Mouse (Mus musculus) embryo, embryonic 10.5 days (tissue): ENCODE data around the gene Kpna7.
"Not testable (repeated sequence)": the region's sequence is repeated elsewhere in the genome, so short reads cannot be mapped to it uniquely, and the experiment has no call there.

Source experiments
- DNase-seq: peaks from one replicate; pipeline ENCODE4 v3.0.0-alpha.2; 2015; ENCODE audit warnings: low spot score

Kpna7 gene

DNA sequence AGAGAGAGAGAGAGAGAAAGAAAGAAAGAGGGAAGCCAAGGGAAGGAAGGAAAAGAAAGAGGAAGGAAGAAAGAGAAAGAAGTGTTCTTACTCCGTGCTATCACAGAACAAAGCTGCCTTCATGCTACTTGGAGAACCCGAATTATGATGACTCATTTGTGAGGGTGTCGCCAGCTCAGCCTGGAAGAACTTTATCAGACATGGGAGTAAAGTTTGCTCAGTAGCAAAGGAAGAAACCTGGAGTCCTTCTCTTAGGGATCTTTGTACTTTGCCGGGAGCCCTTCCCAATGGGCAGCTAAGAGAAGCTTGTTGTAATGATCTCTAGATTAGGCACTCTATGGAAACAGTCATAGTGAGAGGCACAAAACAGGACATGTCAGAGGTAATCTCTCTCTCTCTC is 18.9 kb upstream of the Kpna7 start:
- no peak for DNase-seq

DNA sequence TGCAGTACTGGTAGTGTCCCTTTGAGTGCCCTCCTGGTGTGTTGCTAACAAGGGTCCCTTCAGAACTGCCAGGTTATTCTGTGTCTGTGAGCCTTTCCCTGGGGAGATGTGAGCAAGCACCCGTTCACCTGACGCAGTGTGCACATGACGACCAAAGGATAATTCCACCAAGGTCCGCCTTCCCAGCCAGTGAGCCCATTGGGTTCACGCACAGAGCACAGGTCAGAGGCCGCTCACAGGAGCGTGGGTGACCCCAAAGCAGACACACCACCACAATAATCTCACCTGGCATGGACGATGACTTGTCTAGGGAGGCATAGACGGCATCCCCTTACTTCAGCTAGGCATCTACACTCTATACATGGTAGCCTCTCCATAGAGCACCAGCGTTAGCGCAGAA is 17.6 kb upstream of the Kpna7 start:
- DNase-seq: not testable (repeated sequence)

DNA sequence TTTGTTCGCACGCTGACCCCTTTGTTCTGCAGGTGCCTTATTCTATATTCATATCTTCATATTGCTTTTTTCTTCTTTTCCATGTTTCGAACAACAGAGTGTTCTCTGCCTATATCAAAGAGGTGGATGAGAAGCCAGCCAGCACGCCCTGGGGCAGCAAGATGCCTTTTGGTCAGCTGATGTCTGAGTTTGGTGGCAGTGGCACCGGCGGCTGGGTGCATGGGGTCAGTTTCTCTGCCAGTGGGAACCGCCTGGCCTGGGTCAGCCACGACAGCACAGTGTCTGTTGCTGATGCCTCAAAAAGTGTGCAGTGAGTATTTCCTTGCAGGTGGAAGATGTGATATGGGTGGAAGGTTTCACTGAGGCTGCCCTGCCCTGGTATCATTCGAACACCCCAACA is 17.1 kb upstream of the Kpna7 start:
- DNase-seq: no peak

DNA sequence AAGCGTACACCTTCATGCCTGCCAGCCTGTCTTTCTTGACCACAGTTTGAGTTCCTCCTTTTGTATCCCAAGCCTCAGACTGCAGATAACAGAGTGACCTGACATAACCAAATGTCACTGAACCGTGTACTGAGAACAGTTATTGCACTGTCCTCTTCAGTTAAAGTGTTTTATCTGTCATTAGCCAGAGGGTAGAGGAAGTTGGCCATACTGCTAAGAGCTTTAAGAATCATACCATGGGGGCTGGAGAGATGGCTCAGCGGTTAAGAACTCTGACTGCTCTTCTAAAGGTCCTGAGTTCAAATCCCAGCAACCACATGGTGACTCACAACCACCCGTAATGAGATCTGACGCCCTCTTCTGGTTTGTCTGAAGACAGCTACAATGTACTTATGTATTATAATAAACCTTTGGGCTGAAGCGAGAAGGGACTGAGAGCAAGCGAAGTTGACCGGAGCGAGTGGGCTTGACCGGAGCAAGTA is 14.6 kb upstream of the Kpna7 start:
- no peak for DNase-seq

DNA sequence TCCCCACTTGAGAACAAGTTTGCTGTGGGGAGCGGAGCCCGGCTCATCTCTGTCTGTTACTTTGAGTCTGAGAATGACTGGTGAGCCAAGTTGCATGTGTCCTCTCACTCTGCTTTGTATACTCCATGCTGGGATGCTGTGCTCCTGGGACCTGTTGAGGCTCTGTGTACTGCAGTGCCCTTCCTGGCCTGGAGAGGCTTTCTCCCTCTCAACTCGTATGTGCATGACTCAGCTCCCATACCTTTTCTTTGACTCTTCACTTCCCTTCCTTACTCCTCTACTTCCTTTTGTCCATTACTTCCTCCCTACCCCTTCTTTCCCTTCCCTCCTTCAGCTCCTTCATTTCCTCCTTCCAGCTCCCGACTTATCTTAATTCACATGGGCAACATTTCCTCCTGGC is 12.4 kb upstream of the Kpna7 start:
- no peak for DNase-seq

DNA sequence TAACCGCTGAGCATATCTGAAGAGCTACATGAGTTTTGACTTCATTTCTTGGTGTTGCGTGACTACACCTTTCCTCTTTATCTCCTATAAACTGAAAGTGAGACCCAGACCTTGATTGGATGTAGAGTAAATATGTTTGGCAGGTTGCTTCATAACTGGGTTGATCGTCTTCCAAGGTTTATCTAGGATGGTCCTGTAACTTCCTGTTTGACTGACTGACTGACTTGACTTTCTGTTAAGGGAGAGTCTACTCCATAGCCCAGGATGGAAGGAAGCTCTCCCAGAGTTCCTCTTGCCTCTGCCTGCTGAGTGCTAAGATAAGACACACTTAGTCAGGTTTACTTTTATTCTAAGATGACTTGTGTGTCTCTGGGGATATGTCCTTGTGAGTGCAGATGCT is 6.0 kb upstream of the Kpna7 start:
- DNase-seq: no peak

DNA sequence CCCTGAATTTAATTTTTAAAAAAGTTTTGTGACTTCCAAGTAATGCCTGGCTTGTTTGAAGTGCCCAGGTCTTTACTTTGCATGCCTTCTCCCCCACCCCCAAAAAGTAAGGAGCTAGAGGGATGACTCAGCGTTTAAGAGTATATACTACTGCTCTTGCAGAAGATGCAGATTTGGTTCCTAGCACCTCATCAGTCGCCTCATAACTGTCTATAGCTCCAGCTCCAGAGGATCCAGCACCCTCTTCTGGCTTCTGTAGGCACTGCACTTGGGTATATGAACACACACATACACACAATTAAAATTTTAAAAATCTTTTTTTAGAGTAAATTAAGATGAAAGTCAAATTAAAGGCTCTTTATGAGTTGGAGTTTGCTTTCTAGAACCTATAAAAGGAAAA is 4.4 kb upstream of the Kpna7 start:
- no peak for DNase-seq

GRCm38 (mm10) chr5:145084822-145085221 is 992 bp upstream of the Kpna7 start:
- no peak for DNase-seq

GRCm38 (mm10) chr5:145083201-145083600 is 629 bp downstream of the Kpna7 start:
- not testable (repeated sequence) for DNase-seq

GRCm38 (mm10) chr5:145081866-145082613 is 1.8 kb downstream of the Kpna7 start:
- no peak for DNase-seq

DNA sequence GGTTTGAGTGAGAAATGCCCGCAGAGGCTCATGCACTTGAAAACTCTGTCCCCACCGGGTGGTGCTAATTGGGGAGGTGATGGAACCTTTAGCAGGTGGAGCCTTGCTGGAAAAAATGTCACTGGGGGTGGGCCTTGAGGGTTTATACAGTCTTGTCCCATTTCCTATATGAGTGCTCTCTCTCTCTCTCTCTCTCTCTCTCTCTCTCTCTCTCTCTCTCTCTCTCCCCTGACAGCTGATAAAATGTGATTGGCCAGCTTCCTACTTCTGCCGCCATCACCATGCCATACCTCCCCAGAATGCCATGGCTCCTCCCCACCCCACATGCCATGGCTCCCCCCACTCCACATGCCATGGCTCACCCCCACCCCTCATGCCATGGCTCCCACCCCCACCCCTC is 8.7 kb downstream of the Kpna7 start:
- DNase-seq: no peak

GRCm38 (mm10) chr5:145071342-145071741 is 12.5 kb downstream of the Kpna7 start:
- DNase-seq: peak; percentile 60

- peak; percentile 93 for DNase-seq
Measured at GRCm38 (mm10) chr5:145069707-145070106, 14.1 kb downstream of the Kpna7 start.

- no peak for DNase-seq
Measured at GRCm38 (mm10) chr5:145068863-145069262, 15.0 kb downstream of the Kpna7 start.

GRCm38 (mm10) chr5:145064765-145065340 is 19.0 kb downstream of the Kpna7 start:
- DNase-seq: no peak

DNA sequence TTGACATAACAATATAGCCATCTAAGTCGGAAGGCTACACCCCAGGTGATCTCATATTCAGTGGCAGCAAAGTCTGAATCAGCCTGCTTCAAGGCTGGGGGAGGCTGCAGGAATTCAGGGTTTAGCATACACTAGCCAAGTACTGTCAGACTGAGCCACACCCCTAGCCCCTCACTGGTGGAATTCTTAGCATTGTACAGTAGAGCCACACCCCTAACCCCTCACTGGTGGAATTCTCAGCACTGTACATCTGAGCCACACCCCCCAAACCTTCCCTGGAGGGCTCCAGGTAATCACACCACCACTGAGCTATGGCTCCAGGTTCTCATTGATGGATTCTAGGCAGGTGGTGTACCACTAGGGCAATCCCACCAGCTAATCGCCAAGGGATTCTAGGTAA is 24.3 kb downstream of the Kpna7 start:
- no peak for DNase-seq

- DNase-seq: no peak
Measured at GRCm38 (mm10) chr5:145058722-145059121, 25.1 kb downstream of the Kpna7 start.

DNA sequence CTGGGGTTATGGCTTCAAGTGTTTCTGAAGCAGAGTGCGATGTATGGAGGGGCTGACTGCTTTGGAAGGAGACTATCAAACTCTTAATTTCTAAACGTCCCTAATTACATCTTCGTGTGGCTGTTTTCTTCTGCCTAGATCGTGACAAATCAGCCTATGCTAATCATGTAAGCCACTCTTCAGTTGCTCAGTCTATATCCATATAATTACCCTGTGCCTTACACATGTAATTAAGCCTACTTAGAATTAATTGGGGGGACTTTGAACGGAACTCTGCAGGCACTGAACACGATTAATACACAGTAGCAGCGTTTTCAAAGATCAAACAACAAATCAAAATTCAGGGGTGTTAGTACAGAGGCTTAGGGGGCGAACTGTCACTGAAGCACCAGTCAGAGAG is 25.9 kb downstream of the Kpna7 start:
- no peak for DNase-seq

DNA sequence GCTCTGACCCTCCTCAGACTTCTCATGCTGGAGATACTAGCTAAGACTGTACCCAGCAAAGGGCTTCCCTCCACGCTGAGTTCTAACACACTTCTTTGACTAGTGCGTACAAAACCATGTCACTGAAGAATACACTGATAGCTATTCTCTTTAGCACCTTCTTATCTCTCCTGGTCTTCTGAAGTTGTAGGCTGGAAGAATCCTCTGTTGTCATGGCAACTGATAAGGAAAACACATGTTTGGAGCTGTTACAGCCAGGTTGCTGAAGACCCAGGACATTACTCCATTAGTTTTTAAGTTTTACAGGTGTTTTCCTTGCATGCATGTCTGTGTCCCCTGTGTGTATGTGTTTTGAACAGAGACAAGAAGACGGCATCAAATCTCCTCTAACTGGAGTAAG is 29.6 kb downstream of the Kpna7 start:
- not testable (repeated sequence) for DNase-seq

- not testable (repeated sequence) for DNase-seq
Measured at GRCm38 (mm10) chr5:145042690-145043089, 41.1 kb downstream of the Kpna7 start, which contains the start of gene 1700018F24Rik. Gene 1700018F24Rik (plus strand): TSS chr5:145042990.

DNA sequence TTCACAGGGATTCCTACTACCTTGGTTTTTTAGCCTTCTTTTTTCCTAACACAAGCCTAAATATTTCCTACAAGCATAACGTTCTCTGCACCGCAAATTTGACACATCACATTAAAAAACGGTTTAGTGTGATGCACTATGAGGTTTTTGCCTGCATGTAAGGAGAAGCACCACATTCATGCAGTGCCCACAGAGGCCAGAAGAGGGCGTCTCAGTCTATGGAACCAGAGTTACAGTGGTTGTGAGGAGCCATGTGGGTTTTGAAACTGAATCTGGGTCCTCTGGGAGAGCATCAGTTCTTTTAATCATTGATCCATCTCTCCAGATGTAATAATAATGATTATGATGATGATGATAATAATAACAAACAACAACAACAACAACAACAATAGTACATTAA is 42.2 kb downstream of the Kpna7 start:
- peak; percentile 52 for DNase-seq

DNA sequence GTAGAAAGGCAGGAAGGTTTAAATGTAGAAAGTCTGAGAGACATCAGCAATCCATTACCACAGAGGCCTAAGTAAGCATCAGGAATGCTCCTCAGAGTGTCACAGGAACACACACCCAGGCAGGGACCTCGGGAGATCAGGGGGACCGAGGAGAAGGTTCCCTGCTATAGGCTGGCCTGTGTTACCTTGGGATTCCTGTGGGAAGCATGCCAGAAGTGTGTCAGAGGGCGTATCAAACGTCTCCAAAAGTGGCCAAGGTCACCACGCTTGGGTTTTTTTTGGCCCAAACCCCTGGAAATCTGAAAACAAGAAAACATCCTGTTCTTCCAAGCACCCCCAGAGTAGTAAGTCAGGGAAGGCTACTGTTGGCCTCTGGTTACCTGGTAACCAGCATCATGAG is 51.4 kb downstream of the Kpna7 start, which contains the start of gene Gm4871:
Gene Gm4871, minus strand, starts transcription at position 364 of the 400 bp plus-strand sequence.
- DNase-seq: not testable (repeated sequence)

DNA sequence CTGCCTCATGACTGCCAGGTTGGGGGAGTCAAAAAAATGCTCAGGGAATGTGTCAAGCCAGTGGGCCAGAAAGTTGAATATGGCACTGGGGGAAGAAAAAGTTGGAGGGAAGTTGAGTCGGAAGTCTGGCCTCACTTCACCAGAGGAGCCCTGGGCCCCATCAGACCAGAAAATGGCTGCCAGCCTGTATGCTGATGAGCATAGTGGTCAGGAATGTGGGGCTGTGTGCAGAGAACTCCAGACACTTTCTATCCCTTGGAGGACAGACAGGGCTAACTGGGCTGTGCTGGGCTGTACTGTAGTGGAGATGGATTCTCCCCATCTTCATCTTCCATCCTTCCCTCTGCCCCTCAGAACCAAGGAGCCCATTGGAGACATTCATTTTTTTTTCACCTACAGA is 53.4 kb downstream of the Kpna7 start:
- not testable (repeated sequence) for DNase-seq

- DNase-seq: not testable (repeated sequence)
Measured at GRCm38 (mm10) chr5:145020712-145021111, 63.1 kb downstream of the Kpna7 start.
